ENCODE assay signal across 10 mouse cellular contexts in the genomic region with DNA sequence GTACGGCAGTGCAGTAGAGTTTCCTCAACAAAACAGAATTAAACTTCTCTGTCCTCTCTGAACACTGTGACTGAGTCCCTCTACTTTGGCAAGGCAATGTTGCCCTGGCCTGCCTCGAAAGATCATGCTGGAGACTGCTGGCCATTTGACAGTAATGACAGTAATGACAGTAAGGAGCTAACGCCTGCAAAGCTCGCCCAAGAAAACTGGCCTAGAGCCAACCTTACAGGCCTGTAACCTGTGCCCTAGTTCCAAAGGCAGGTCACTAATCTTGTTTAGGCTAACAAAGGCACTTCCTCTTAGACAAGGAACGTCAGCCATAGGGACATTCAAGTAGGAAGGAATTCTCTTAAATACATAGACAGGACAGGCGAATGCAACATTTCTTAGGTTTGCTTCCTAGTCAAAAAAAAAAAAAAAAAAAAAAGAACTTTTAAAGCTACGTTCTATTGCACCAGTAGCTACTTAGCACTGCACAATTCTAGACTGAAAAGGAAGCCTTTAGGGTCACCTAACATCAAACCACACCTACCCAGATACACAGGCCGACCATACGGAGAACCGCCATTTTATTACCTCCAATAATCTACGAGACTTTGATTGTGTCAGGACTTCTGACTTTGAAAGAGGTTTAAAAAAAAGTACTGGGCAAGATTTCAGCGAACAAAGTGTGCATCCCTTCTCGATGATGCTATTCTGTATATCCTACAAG.
DNase-seq lines count a peak whose midpoint lies in the region; ATAC-seq and TF ChIP-seq lines count a peak whose summit lies in the region.
"Had no signal": no experiment of that assay in that cellular context is flagged by ENCODE, and none has a peak within 500 bp of the region (broad histone marks: within the 10 kb centered on the region; RNA-seq: fewer than 3 reads in every experiment).

No protein-coding gene starts in this region.

- TF ChIP-seq POLR2A in heart, adult 2 months (IDR thresholded peaks at IDR 0.05; ENCODE audit: insufficient read depth, low read depth, low read length) = no peak
- no peak for TF ChIP-seq POLR2A in kidney, adult 2 months (IDR thresholded peaks at IDR 0.05; ENCODE audit: low read depth, low read length)

- H3K79me2 ChIP-seq in heart, adult 2 months (replicated peaks; ENCODE audit: control insufficient read depth, insufficient read depth, low read length) = no peaks in the 10 kb centered on the region

- peak; percentile 51 for DNase-seq in kidney, adult 11 months
- DNase-seq in heart, adult 2 months = peak; percentile 38 to 50
- peak; percentile 76 for DNase-seq in kidney, adult 2 months
- peak; percentile 64 for DNase-seq in lung, postnatal 36 days
- DNase-seq in left cerebral cortex, adult 2 months (ENCODE audit: extremely low spot score in 1 of 2, low spot score in 2 of 2) = no peak
- DNase-seq in c-Kit-positive CD71-positive TER-119-positive erythroid progenitor cells, embryonic 14.5 days (ENCODE audit: low spot score) = no peak
- DNase-seq in layer of hippocampus, adult 9-11 months = no peak

- intact Hi-C loops in heart, adult 2 months (cut with DNase I) = loop anchor here (5.0 kb wide), 1 partner anchor 74 kb away; a partner anchor contains a TSS
- intact Hi-C loops in left cerebral cortex, adult 2 months (cut with DNase I) = no loop called here

- no peak overlapping the region for H3K27ac ChIP-seq in kidney, embryonic 15.5 days
- H3K27ac ChIP-seq in heart, adult 2 months = peak overlapping the region; percentile 40
- no peak overlapping the region for H3K27ac ChIP-seq in kidney, adult 2 months (ENCODE audit: insufficient read depth, low read depth, low read length)
- no peak overlapping the region for H3K27ac ChIP-seq in left cerebral cortex, adult 2 months
- H3K27ac ChIP-seq: embryonic facial prominence, embryonic 12.5 days; neural tube, embryonic 12.5 days had no signal

- no peak overlapping the region for H3K4me2 ChIP-seq in kidney, embryonic 15.5 days
- H3K4me2 ChIP-seq: embryonic facial prominence, embryonic 12.5 days; neural tube, embryonic 12.5 days had no signal

- no peak overlapping the region for H3K9ac ChIP-seq in kidney, embryonic 15.5 days
- H3K9ac ChIP-seq in heart, adult 2 months (ENCODE audit: low read depth, low read length) = no peak overlapping the region
- H3K9ac ChIP-seq: embryonic facial prominence, embryonic 12.5 days; neural tube, embryonic 12.5 days had no signal

- WGBS in kidney, embryonic 15.5 days = 59% methylated on average over 13 of the region's 13 CpGs
- WGBS in heart, adult 2 months = 39% methylated on average over 13 of the region's 13 CpGs
- 55% methylated on average over 13 of the region's 13 CpGs for WGBS in kidney, adult 2 months

- no peak overlapping the region for H3K4me3 ChIP-seq in kidney, embryonic 15.5 days (replicated peaks)
- no peak overlapping the region for H3K4me3 ChIP-seq in heart, adult 2 months
- no peak overlapping the region for H3K4me3 ChIP-seq in kidney, adult 2 months (ENCODE audit: insufficient read depth, low read depth, low read length)
- H3K4me3 ChIP-seq in left cerebral cortex, adult 2 months = no peak overlapping the region
- H3K4me3 ChIP-seq: embryonic facial prominence, embryonic 12.5 days; neural tube, embryonic 12.5 days had no signal

- 0 out of 2 replicates have a peak, but pooled peaks cover 5% of the 10 kb centered on the region for H3K36me3 ChIP-seq in kidney, embryonic 15.5 days
- no peaks in the 10 kb centered on the region; the same call in 1 of the 2 replicates for H3K36me3 ChIP-seq in heart, adult 2 months (ENCODE audit: control insufficient read depth, insufficient read depth, low read length)
- no peaks in the 10 kb centered on the region for H3K36me3 ChIP-seq in kidney, adult 2 months (ENCODE audit: control insufficient read depth, insufficient read depth, low read length)

- no peak for ATAC-seq in kidney, embryonic 15.5 days (replicated peaks; ENCODE audit: low FRiP score)

- TF ChIP-seq EP300 in heart, adult 2 months (IDR thresholded peaks at IDR 0.05; ENCODE audit: insufficient read depth, low read depth, low read length) = no peak

- no peaks in the 10 kb centered on the region for H3K27me3 ChIP-seq in kidney, embryonic 15.5 days
- H3K27me3 ChIP-seq in heart, adult 2 months (ENCODE audit: control insufficient read depth, insufficient read depth, low read length) = no peaks in the 10 kb centered on the region
- no peaks in the 10 kb centered on the region for H3K27me3 ChIP-seq in kidney, adult 2 months (replicated peaks; ENCODE audit: control insufficient read depth, insufficient read depth, low read length)
- H3K27me3 ChIP-seq: embryonic facial prominence, embryonic 12.5 days; neural tube, embryonic 12.5 days had no signal

- H3K9me3 ChIP-seq in kidney, embryonic 15.5 days (replicated peaks) = no peaks in the 10 kb centered on the region
- H3K9me3 ChIP-seq: embryonic facial prominence, embryonic 12.5 days; neural tube, embryonic 12.5 days had no signal

- TF ChIP-seq CTCF in heart, adult 2 months (IDR thresholded peaks at IDR 0.05) = no peak
- no peak for TF ChIP-seq CTCF in kidney, adult 2 months (conservative IDR thresholded peaks at IDR 0.05; ENCODE audit: insufficient read depth, insufficient read length, low read depth, low read length)
- no peak for TF ChIP-seq CTCF in left cerebral cortex, adult 2 months (IDR thresholded peaks at IDR 0.05)

- peaks cover 17% of the 10 kb centered on the region for H3K4me1 ChIP-seq in kidney, embryonic 15.5 days
- peaks cover 4% of the 10 kb centered on the region for H3K4me1 ChIP-seq in heart, adult 2 months (ENCODE audit: control insufficient read depth, insufficient read depth, low read length)
- H3K4me1 ChIP-seq in kidney, adult 2 months (ENCODE audit: control insufficient read depth, insufficient read depth, low read length) = no peaks in the 10 kb centered on the region; the same call in 1 of the 2 replicates
- H3K4me1 ChIP-seq: embryonic facial prominence, embryonic 12.5 days had no signal

Comparison
In these comparisons a context has a peak if more than half of its experiments do, and no peak if none do; other contexts are left out.
1. DNase-seq: peak in kidney, adult 11 months (single experiment), heart, adult 2 months (2 of 2), kidney, adult 2 months (single experiment) and lung, postnatal 36 days (single experiment); none in left cerebral cortex, adult 2 months (0 of 2), c-Kit-positive CD71-positive TER-119-positive erythroid progenitor cells, embryonic 14.5 days (single experiment) and layer of hippocampus, adult 9-11 months (single experiment).